Mouse (Mus musculus) CD8-positive naive resting alpha-beta T cell, adult 2 months (primary cell): ENCODE data around the gene Usp31.
A peak's percentile ranks its signal among the peaks of the same experiment; 100 is the strongest.

Experiments used
- DNase-seq, 2 experiments: peaks; one replicate each; pipeline ENCODE4 v3.0.0; 2022; ENCODE audit warnings: low read depth in 2 of 2, low spot score in 2 of 2

The Usp31 gene

DNA sequence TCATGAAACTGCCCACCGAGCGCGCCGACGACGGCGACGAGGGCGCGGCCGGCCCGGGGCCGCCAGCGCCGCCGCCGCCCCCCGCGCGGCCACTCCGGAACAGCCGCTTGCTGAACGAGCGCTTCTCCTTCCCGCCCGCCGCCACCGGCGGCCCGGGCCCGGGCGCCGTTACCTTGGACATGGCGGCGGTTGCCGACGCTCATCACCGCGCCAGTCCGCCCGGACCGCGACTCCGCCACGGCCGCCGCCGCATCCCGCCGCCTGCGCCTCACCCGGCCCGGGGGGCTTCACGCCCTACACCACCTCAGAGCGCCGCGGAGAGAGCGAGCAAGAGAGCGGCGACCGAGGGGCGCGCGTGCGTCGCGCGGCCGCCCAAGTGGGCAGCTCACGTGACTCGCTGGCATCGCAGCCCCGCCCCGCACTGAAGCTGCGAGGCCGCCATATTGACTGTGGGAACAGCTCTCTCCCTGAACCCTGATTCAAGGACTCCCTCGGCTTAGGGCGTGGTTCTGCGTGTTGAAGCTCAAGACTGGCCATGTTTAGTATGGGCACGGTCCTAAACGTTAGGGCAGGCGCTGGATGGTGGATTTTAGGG lies at the start of gene Usp31:
TSS of gene Usp31 (minus strand) at position 181 of the 595 bp plus-strand sequence.
- peak; percentile 88 to 91 for DNase-seq

- DNase-seq = no peak
Observed at GRCm38 (mm10) chr7:121754748-121755147, 47.7 kb upstream of the Usp31 start.

DNA sequence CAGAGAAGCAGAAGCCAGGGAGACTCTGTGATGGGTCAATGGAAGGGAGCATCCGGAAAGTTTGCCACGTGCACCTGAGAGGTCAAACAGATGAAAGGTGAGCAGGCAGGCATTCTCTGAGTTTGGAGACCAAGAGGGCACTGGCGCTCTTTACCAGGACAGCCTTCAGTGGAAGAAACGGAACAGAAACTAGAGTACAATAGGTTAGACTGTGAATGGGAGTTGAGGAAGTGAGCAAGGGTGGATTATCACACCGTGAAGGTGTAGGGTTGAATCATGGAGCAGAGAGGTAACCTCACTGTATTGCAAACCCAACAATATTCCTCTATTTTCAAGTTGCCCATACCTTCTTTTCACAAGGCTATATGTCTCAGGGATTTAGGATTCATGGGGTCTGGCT lies 43.2 kb upstream of the Usp31 start:
- DNase-seq = no peak

GRCm38 (mm10) chr7:121737511-121738415 lies 30.7 kb upstream of the Usp31 start:
- no peak for DNase-seq

- peak; percentile 40 to 49 for DNase-seq
Observed at GRCm38 (mm10) chr7:121734171-121734831, 27.2 kb upstream of the Usp31 start, which contains the start of gene Scnn1g. Gene Scnn1g, plus strand, starts transcription at chr7:121734479.

DNA sequence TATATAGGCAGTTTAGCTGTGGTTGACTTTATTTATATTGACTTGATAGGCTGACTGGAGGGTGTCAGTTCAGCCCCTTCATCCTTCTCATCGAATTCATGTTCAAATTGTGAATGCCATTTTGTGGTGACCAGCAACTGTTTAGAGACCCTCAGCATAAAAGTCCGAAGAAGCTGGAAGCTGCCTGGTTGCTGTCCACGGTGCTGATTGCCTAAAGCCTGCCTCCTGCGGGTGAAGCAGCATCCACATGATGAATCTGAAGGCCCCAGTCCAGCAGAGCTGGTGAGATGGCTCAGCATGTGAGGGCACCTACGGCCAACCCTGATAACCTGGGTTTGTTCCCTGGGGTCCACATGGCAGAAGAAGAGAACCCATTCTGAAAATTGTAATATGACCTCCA lies 23.2 kb upstream of the Usp31 start:
- DNase-seq = no peak

DNA sequence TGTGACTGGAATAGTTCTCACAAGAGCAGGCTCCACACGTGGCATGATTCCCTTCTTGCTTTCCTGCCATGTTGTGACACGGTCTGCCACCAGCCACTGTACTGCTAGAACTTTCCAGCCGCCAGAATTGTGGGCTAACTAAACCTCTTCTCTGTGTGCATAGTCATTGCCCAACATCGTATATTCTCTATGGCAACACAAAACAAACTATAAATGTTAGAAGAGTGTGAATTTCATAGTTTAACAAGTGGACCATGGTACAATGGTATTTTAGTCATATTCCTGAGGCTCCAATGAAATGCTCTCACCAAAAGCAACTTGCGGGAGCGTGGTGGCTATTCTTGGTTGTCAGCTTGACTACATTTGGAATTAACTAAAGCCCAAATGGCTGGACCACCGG lies 10.0 kb upstream of the Usp31 start:
- DNase-seq = no peak

DNA sequence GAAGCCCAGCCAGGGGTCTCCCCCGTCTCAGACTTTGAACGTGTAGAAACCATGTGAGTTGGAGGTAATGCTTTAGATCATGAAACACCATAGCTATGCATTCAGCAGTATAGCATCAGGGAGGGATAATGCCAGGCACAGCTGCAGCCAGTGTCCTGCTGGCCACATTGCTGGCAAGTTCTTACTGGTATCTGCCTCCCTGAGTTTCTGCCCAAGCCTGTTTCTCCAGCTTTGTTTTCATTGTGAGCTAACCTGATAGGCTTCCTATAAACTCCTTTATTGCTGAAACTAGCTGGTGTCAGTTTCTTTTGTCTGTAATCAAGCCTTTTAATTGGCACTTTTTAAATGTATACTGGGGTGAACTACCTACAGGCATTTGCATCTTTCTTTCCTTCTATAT lies 4.1 kb upstream of the Usp31 start:
- DNase-seq = no peak

DNA sequence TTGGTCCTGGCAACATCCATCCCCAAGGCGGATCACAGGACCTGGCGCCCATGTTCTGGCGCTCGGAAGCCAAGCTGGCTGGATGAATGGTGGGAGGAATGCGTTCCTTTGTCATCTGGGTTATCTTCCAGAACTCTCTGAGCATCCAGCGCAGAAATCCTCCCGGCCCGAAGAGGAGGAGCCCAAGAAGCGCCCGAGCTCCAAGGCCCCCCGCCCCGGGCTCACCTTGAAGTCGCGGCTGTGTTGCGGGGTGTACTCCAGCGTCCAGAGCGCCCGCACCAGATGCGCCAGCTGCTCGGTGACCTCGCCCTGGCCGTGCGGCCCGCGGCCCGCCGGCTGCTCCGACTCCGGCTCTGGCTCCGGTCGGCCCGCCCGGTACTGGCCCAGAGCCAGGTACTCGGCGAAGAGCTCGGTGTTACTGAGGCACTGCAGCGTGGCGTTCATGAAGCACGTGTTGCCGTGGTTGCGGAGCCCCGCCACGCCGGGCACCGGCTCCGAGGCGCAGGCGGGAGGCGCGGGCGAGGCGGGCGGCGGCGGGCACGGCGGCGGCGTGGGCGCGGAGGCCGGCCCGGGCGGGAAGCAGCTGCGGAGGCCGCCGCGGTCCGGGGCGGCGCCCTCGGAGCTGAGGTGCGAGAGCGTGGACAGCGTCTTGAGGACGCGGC lies 511 bp downstream of the Usp31 start:
- DNase-seq = peak; percentile 14 to 20

DNA sequence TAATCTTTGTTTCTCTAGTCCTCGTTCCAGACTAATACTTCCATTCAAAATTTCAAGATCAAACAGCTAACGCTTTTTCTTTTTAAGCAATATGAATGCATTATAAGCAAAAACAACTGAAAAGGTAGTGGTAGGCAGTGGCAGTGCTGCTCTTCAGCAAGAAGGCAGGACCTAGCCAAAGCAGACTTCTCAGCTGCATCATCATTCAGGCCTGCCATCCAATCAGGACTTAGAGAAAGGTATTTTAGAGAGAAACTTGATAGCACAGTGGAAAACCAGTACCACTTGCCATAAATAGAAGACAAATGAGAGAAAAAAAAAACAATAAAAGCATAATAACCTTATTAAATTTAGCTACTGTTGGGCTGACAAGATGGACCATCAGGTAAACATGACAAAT lies 2.0 kb downstream of the Usp31 start:
- no peak for DNase-seq

GRCm38 (mm10) chr7:121701983-121702382 lies 5.1 kb downstream of the Usp31 start:
- DNase-seq = no peak

- DNase-seq = no peak
Observed at GRCm38 (mm10) chr7:121700480-121700879, 6.6 kb downstream of the Usp31 start.

- DNase-seq = no peak
Observed at GRCm38 (mm10) chr7:121699218-121699617, 7.8 kb downstream of the Usp31 start.

DNA sequence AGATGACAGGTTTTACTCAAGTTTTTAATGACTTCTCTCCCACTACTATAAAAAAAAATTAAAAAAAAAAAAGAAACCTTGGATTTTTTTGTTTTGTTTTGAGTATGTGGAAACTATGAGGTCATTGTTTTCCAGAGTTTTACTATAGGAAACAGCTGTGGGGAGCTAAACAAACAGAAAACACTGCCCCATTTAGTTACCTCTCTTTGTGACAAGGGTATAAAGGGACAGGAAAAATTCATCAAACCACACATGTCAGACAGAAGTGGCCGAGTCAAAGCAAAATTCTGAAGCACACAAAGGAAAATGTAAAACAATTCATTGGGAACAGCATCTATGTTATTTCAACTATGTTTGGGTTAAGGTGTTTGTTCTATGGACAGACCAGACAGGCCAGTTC lies 9.5 kb downstream of the Usp31 start:
- DNase-seq = no peak

DNA sequence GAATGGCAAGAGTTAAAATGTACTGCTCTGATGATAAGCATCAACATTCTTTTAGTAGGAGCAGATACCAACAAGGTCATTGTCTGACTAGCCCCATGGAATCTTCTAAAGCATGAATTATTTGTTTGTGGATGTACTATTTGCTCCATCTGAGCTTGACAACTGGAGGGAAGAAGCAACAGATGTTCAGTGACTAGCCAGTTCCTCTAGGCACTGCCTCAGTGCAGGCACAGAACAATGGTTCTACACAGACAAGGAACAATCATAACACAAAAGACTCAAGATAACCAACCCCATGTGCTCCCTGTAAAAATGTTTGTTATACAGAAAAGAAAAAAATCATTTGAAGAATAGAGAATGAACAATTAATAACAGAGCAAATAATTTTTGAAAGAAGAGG lies 9.9 kb downstream of the Usp31 start:
- no peak for DNase-seq

GRCm38 (mm10) chr7:121691803-121692202 lies 15.2 kb downstream of the Usp31 start:
- DNase-seq = no peak

DNA sequence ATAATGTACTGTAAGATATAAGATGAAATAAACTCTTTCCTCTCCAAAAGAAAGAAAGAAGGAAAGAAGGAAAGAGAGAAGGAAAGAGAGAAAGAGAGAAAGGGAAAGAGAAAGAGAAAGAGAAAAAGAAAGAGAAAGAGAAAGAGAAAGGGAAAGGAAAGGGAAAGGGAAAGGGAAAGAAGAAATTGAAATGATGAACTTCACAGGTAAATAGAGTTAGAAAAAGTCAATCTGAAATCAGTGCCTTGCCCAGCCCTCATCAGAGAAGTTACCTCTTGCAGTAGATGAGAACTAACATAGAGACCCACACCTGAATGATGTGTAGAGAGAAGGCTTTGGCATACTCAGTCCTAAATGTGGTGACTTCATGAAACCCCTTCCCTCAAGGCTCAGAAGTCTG lies 17.7 kb downstream of the Usp31 start:
- no peak for DNase-seq

DNA sequence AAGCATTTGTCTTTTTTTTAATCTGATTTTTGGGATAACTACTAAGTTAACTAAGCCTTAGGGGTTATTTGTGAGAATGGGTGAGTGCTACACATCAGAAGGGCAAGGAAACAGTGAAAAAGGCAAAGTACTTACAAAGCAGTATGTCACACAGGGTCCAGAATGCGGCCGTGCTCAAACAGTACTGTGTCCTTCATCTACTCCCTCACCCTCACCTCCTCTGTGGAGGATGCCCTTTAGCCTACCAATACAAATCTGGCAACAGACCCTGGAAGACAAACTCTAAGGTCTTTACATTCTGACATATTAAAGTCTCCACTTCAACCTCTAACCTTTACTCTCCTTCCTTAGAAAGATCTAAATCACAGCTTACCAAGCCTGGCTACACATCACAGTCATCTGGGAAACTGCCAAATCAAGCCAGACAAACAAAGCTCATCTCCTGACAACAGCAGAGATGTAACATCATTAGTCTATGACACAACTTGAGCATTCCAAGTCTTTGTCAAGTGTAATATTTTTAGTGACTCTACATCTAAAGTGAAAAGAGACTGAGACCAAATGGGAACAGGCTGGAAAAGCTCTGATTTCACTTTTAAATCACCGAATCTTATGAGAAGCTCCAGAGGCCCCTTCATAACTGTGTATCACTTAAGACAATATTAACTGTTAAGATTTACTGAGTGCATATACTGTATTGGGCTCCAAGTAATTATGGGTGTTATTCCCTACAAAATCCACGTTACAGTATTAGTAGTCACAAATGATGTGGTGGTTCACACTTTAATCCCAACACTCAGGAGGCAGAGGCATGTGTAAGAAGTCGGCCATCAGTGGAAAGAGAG lies 21.7 kb downstream of the Usp31 start:
- no peak for DNase-seq

DNA sequence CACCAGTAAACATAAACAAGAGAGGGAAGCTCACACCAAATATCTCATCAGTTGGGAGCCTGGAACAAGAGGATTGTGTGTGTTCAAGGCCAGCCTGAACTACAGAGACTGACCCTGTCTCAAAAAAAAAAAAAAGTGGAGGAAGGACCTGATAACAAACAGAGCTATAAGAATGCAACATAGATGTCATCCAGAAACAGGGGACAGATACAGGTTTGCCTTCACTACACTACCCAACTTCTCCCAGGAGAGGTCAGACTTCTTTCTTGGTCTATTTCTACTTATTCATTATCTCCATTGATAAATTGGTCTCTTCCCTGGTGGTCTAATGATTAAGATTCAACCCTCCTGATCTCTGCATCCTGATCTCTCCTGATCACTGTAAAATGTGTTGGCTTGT lies 25.9 kb downstream of the Usp31 start:
- no peak for DNase-seq

GRCm38 (mm10) chr7:121677105-121677753 lies 29.8 kb downstream of the Usp31 start:
- no peak for DNase-seq
